Mouse (Mus musculus): ENCODE measurements around the gene Slc25a42. TPM values are rescaled to one million over a fixed set of nuclear protein-coding genes. Genes with fewer than 3 reads are reported as not detected.
"Not testable (repeated sequence)": the region's sequence is repeated elsewhere in the genome, so short reads cannot be mapped to it uniquely, and the experiment has no call there.

The Slc25a42 gene
- total RNA-seq, 4 experiments from 2014 or later, result 32.9 to 55.2 (median 45.8) TPM

DNA sequence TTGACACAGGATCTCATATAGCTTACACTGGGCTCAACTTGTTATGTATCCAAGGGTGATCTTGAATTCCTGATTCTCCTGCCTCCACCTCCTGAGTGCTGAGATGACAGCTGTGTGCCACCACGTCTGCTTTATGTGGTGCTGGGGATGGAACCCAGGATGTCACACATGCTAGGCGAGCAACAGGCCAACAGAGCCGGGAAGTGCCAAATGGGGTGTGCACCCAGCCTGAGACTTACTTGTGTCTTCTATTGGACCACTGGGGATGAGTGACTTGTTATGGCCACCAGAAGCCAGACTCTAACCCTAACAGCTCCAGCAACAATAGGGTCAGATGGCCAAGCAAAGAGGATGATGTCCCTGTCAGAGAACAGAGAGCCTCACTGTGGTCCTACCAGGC, 4.1 kb upstream of the Slc25a42 start:
- DNase-seq (ENCODE audit: low spot score in 2 of 2), result not testable (repeated sequence)

DNA sequence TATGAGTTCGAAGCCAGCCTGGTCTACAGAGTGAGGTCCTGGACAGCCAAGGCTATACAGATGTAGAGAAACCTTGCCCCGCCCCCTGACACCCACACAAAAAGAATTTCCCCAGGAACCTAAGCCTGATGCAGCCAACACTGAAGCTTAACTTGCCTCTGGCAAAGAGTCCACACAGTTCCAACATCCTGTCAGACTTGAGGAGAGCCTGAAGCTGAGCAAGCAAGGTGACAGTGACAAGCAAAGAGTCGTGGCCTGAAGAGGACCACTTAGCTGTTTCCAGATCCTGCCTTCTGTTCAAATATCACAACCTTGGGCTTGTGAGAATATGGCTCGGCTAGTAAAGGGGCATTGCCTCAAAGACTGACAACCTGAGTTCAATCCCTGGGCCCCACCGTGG, 3.0 kb upstream of the Slc25a42 start:
- DNase-seq (ENCODE audit: low spot score in 2 of 2), result no peak

- no peak for DNase-seq (ENCODE audit: low spot score in 2 of 2)
Observed at GRCm38 (mm10) chr8:70214411-70214810, 2.3 kb upstream of the Slc25a42 start.

- DNase-seq (ENCODE audit: low spot score in 2 of 2), result no peak
Observed at GRCm38 (mm10) chr8:70211726-70212111, 386 bp downstream of the Slc25a42 start.

DNA sequence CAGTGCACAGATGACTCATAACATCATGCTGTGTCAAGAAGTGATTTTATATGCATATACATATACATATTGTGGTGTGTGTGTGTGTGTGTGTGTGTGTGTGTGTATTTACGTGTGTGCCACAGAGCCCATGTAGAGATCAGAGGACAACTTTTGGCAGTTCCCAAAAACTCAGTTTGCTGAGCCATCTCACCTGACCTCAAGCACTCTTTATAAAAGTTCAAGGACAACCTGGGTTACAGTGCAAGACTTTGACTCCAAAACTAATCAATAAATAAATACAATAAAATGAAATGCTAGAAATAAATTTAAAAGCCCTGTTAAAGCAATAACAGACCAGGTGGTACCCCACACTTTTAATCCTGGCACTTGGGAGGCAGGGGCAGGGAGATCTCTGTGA, 830 bp downstream of the Slc25a42 start:
- DNase-seq (ENCODE audit: low spot score in 2 of 2), result no peak

DNA sequence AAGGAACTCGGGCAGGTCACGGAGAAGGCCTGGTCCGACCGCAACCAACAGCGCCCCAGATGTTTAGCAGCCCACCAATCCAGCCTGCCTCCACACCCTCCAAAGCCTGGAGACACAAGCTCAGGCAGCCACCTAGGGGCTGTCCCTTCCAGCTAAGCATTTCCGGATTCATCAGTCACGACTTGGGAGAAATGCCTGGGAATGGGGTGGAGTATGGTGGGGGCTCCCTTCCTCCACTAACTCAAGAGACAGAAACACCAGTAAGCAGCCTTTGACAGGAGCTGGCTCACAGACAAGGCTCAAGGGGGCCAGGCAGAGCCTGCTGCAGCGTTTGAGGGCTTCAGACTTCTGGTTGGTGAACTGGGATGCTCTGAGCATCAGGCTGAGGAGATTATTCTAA, 1.6 kb downstream of the Slc25a42 start:
- DNase-seq (ENCODE audit: low spot score in 2 of 2), result no peak

- no peak for DNase-seq (ENCODE audit: low spot score in 2 of 2)
Observed at GRCm38 (mm10) chr8:70208130-70208529, 4.0 kb downstream of the Slc25a42 start.

DNA sequence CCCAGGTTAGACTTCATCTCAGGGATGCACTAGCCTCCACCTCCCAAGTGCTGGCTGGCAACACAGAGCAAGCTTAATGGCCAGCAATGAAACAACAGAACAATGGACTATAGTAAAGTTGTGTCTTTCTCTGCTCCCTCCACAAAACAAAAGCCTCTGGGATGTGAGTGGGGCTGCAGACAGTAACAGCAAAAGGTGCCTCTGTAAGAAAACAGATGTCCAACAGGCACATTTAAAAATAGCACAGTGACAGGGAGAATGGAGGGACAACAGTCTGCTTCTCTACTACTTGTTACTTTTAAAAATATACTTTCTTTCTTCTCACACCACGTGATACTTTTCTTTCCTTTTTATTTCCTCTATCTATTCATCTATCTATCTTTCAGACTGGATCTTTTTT, 7.3 kb downstream of the Slc25a42 start:
- DNase-seq (ENCODE audit: low spot score in 2 of 2), result no peak

DNA sequence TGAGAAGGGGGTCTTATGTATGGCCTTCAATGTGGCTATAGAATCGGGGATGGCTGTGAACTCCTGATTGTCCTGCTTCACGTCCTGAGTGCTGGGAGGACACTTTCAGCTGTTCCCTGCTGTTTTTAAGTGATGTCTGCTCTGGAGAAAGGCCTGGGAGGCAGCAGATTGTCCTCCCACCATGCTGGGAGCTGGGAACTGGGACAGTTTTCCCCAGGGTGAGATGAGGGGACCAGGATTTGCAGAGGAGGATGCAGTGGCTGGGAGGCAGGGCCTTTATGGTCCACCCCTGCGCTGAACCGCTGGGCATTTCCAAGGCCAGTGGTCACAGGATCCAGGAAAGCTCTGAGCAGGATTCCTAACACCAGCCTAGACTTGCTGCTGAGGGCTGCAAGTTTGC, 9.0 kb downstream of the Slc25a42 start:
- no peak for DNase-seq (ENCODE audit: low spot score in 2 of 2)

DNA sequence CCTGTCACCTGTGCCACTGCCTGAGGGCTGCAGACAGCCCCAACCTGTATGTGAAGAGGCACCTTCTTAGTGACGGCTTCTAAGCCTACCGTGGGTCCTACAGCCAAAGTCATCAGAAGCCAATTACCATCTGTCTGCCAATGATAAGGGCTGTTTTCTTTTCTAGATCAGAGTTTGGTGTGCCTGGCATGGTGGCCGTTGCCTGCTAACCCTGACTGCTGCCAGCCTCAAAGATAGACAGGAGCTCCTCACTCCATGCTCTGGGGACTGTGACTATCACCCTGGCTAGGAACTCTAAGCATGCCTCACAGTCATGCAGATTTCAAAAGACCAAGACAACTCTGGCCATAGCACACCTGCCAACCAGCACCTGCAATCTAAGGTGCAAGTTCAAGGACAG, 10.7 kb downstream of the Slc25a42 start:
- DNase-seq (ENCODE audit: low spot score in 2 of 2), result no peak

- DNase-seq (ENCODE audit: low spot score in 2 of 2), result peak; percentile 63 to 69
Observed at GRCm38 (mm10) chr8:70200098-70200681, 11.9 kb downstream of the Slc25a42 start.

- DNase-seq (ENCODE audit: low spot score in 2 of 2), result no peak
Observed at GRCm38 (mm10) chr8:70197603-70198002, 14.5 kb downstream of the Slc25a42 start.

GRCm38 (mm10) chr8:70195762-70196161, 16.3 kb downstream of the Slc25a42 start:
- no peak for DNase-seq (ENCODE audit: low spot score in 2 of 2)

DNA sequence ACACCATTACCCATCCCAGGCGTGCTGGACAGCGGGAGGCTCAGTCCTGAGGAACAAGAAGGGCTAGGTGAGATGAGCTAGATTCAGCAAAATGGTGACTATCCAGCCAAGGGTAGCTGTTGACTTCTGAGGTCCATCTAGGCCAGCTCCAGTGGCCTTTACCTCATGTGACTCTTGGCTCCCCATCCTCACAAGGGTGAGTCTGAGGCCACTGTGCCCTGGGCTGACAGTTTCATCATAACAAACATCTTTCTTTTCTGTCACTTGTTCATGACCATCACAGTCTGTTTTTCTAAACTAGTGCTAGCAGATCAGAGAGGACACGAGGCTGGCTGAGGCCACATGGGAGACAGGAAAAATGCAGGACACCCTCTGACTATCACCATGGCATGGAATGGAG, 17.9 kb downstream of the Slc25a42 start:
- DNase-seq (ENCODE audit: low spot score in 2 of 2), result no peak

GRCm38 (mm10) chr8:70193238-70193637, 18.9 kb downstream of the Slc25a42 start:
- no peak for DNase-seq (ENCODE audit: low spot score in 2 of 2)

DNA sequence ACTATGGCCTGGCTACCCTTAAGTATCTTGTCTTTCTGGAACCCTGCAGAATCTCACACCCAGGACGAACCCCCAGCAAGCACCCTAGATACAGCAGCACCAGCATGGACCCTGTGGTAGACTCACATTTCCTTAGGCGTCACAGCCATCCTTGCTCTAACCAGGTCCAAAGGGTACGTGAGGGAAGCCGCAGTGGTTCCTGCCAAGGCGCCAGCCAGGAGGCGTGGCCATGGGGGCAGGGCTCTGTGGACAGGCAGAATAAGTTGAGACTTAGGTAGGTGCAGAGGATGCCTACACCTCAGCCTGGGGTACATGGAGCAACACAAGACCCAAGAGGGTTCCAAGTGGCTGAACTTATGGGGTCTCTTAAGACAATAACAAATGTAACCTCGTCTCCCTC, 23.4 kb downstream of the Slc25a42 start:
- no peak for DNase-seq (ENCODE audit: low spot score in 2 of 2)

- DNase-seq (ENCODE audit: low spot score in 2 of 2), result no peak
Observed at GRCm38 (mm10) chr8:70183194-70183593, 28.9 kb downstream of the Slc25a42 start.

GRCm38 (mm10) chr8:70181903-70182252, 30.2 kb downstream of the Slc25a42 start:
- no peak for DNase-seq (ENCODE audit: low spot score in 2 of 2)

- DNase-seq (ENCODE audit: low spot score in 2 of 2), result no peak
Observed at GRCm38 (mm10) chr8:70181212-70181902, 30.7 kb downstream of the Slc25a42 start.

- DNase-seq (ENCODE audit: low spot score in 2 of 2), result no peak
Observed at GRCm38 (mm10) chr8:70179082-70179481, 33.0 kb downstream of the Slc25a42 start.

DNA sequence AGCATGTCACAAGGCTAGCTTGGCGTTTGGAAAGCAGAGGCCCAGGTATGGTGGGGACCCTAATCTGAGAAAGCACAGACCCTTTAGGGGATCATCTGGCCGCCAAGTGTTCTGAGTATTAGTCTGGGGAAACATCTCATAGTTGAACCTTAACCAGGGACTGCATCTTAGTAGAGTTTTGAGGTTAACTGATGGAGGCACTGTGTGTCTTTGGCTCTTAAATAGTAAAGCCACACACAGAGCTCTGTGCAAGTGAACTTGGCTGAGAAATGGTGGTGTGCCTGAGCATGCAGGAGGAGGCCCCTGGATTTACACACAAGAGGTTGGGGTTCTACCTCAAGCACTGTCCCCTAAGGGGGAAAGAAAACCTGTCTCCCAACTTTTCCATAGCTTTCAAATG, 33.9 kb downstream of the Slc25a42 start:
- DNase-seq (ENCODE audit: low spot score in 2 of 2), result no peak

GRCm38 (mm10) chr8:70174079-70174478, 38.0 kb downstream of the Slc25a42 start:
- DNase-seq (ENCODE audit: low spot score in 2 of 2), result no peak

- DNase-seq (ENCODE audit: low spot score in 2 of 2), result no peak
Observed at GRCm38 (mm10) chr8:70173320-70173719, 38.8 kb downstream of the Slc25a42 start.

Measured in layer of hippocampus, adult 8-10 months (tissue).